Mouse (Mus musculus) kidney, embryonic 15.5 days (tissue): ENCODE data around the gene Mymx. TPM values are rescaled to one million over a fixed set of nuclear protein-coding genes. Genes with fewer than 3 reads are reported as not detected.
A peak's percentile ranks its signal among the peaks of the same experiment; 100 is the strongest.

Source experiments
- ATAC-seq: fragments of 200-750 bp; cut with Nextera tagmentation; replicated peaks from 2 replicates; pipeline ENCODE4 v1.8.0; 2017; ENCODE audit warnings: moderate TSS enrichment; ENCODE audit not compliant: low FRiP score
- H3K27ac ChIP-seq: fragments of 300-500 bp; sonication (generic); 2 replicates; pipeline ENCODE4 v1.5.1; 2015; ENCODE audit warnings: mild to moderate bottlenecking, inconsistent platforms
- H3K27me3 ChIP-seq: fragments of 300-500 bp; sonication (generic); 2 replicates; pipeline ENCODE4 v1.6.1; 2015; ENCODE audit warnings: inconsistent platforms
- H3K36me3 ChIP-seq: fragments of 300-500 bp; sonication (generic); 2 replicates; pipeline ENCODE4 v1.6.1; 2015; ENCODE audit warnings: inconsistent platforms
- H3K4me1 ChIP-seq: fragments of 300-500 bp; sonication (generic); 2 replicates; pipeline ENCODE4 v1.6.1; 2015; ENCODE audit warnings: inconsistent platforms
- H3K4me2 ChIP-seq: fragments of 300-500 bp; sonication (generic); 2 replicates; pipeline ENCODE4 v1.6.1; 2015; ENCODE audit warnings: moderate library complexity, mild to moderate bottlenecking, inconsistent platforms
- H3K4me3 ChIP-seq: fragments of 300-500 bp; sonication (generic); replicated peaks from 2 replicates; pipeline ENCODE4 v1.5.1; 2015; ENCODE audit warnings: mild to moderate bottlenecking, inconsistent platforms
- H3K9ac ChIP-seq: fragments of 300-500 bp; sonication (generic); 2 replicates; pipeline ENCODE4 v1.6.1; 2015; ENCODE audit warnings: mild to moderate bottlenecking, inconsistent platforms
- H3K9me3 ChIP-seq: fragments of 300-500 bp; sonication (generic); replicated peaks from 2 replicates; pipeline ENCODE4 v1.6.1; 2016; ENCODE audit warnings: inconsistent platforms
- WGBS: fragments of 180-500 bp; shearing (Covaris S2); methylation state at CpG from one replicate; pipeline ENCODE4 v1.1.7; 2015; ENCODE audit warnings: mixed read lengths; 5-methylcytosine and 5-hydroxymethylcytosine counted together
- polyA plus RNA-seq: library from polyadenylated mRNA; unstranded; fragments of >200 nt; fragmentation: Nextera tagmentation; extraction: Ambion mirVana; gene quantifications from 2 replicates; pipeline ENCODE4 v1.2.1, GENCODE M21; 2015

Mymx gene
- polyA plus RNA-seq, 1 experiment from 2014 or later = 5.7 TPM

DNA sequence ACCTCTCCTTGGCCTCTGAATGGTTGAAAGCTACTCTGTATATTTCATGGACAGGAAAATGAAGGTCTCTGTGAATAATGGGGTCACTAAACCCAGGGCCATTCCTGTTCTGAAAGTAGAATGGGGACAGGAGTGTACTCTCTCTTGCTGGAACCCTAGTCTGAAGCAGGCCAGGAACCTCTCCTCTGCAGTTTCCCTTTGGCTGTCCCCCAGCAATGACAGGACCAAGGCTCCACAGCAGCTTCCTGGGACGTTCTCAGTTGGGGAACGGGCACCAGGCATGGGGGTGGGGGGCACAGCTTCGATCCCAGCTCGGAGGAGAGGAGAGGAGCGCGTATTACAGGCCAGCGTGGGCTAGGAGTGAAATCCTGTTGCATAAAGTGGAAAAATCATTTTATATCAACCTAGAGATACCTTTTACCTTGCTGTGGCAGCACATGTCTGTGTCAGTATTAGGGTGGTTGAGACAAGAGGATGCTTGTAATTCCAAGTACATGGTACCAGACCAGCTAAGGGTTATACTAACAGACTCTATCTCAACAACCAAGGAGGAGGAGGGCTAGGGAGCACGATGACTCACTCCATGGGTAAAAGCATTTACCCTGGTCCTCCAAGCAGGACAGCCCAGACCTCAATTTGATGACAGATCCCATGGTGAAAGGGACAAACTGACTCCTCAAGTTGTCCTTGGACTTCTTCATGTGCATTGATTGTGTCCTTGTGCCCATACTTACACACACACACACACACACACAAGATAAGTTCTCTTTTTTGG lies 26.6 kb downstream of the Mymx start:
- ATAC-seq = no peak
- Histone ChIP-seq H3K4me3 (no peak overlapping the region), H3K27ac (peak overlapping the region; percentile 99; the same call in 1 of the 2 replicates), H3K9ac (peak overlapping the region; percentile 82; the same call in 1 of the 2 replicates), H3K9me3 (no peaks in the 10 kb centered on the region), H3K36me3 (peaks cover 19% of the 10 kb centered on the region), H3K27me3 (no peaks in the 10 kb centered on the region), H3K4me2 (peak overlapping the region; percentile 88; the same call in 1 of the 2 replicates), H3K4me1 (peaks cover 40% of the 10 kb centered on the region)
- 89% methylated on average over 8 of the region's 8 CpGs for WGBS

DNA sequence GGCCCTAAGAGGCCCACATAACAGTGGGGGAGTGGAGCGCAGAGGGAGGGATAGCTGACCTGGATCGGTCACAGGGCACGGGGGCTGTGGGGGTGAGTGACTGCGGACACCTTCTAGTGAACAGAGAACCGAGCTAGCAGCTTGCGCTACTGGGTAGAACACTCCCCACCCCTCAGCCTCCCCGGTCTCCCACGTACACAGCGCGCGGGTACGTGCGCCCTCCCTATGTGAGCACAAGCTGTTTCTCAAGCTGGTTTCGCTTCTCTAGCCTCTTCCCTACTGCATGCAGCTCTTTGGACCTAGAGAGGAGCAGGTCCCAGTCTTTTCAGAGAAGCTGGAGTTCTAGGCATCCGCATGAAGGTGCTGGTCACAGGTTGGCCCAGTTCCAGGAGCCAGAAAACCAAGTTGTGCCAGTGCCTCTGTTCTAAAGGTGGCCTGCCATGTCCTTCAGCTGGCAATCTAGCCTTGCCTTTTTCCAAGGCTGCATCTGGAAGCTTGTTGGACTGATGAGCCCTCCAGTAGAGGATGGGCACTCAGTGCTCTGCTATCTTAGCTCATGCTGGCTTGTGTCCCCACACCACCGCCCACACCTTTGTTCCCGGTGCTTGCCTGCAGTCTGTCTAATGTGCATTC lies 27.7 kb downstream of the Mymx start:
- no peaks in the 10 kb centered on the region for H3K27me3 ChIP-seq
- 3% methylated on average over 17 of the region's 17 CpGs for WGBS

DNA sequence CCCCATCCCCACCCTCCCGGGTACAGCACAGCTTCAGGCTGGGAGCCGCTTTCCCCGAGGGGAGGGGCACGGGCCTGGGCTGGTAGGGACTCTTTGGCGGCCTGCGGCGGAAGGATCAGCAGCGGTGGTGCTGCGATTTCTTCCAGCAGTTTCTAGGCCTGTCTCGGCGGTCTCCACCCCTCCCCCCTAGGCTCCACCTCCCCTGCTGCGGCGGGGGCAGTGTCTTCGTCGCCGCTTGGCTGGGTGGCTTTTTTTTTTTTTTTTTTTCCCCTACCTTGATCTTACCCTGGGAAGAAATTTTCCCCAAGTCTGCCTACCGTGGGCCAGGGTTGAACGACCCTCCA lies 28.1 kb downstream of the Mymx start:
- Histone ChIP-seq H3K9me3 (no peaks in the 10 kb centered on the region), H3K9ac (peak overlapping the region; percentile 82), H3K4me2 (peak overlapping the region; percentile 88), H3K36me3 (peaks cover 34% of the 10 kb centered on the region), H3K27ac (peak overlapping the region; percentile 99), H3K4me3 (peak overlapping the region; percentile 97), H3K4me1 (peaks cover 52% of the 10 kb centered on the region), H3K27me3 (no peaks in the 10 kb centered on the region)
- ATAC-seq = peak; percentile 79
- WGBS = 0% methylated on average over 18 of the region's 18 CpGs

More for the DNA sequence above, 27.7 kb downstream of the Mymx start:
- Histone ChIP-seq H3K4me2 (peak overlapping the region; percentile 88), H3K4me3 (peak overlapping the region; percentile 97), H3K9ac (peak overlapping the region; percentile 82), H3K27ac (peak overlapping the region; percentile 99), H3K36me3 (peaks cover 29% of the 10 kb centered on the region), H3K9me3 (no peaks in the 10 kb centered on the region), H3K4me1 (peaks cover 49% of the 10 kb centered on the region)
- peak; percentile 46 for ATAC-seq

DNA sequence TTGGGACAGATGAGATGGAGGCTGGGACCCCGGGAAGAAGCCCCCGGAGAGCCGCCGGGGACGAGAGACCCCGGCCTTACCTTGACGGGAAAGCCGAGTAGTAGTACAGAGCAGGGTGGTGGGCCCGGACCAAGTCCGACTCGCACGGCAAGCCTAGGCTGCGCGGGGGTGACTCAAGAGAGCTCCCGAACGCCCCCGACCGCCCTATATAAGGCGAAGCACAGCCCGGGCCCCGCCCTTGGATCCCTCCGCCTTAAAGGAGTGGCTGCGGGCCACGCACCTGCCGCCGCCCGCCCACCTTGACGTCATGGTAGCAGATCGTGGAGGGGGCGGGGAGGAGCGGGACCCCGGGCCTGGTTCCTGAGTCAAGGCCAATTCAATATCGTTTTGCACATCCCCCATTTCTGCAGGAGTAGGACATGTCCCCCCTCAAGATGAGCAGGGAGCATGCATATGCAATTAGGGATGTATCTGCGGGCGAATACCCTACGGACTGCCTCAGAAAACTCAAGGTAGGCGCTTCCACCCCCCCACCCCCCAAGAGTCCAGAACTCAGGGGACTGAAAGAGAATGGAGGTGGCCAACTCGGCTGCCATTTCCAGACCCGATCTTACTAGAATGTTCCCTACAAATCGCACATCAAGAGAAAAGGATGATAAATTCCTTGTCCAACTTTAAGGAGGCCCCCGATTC lies 28.7 kb downstream of the Mymx start, which contains the start of gene Hsp90ab1:
Gene Hsp90ab1, minus strand, starts transcription at position 185 of the 693 bp plus-strand sequence.
- ATAC-seq = peak; percentile 84
- peak within 1 kb of the TSS; percentile 88 for H3K4me2 ChIP-seq
- H3K27ac ChIP-seq = peak within 1 kb of the TSS; percentile 99
- WGBS = under 1% methylated on average over 40 of the region's 41 CpGs
- peak within 1 kb of the TSS; percentile 97 for H3K4me3 ChIP-seq
- peaks cover 50% of the 10 kb centered on the region for H3K4me1 ChIP-seq
- no peaks in the 10 kb centered on the region for H3K27me3 ChIP-seq
- no peaks in the 10 kb centered on the region for H3K9me3 ChIP-seq
- peak within 1 kb of the TSS; percentile 100 for H3K9ac ChIP-seq
- H3K36me3 ChIP-seq = peaks cover 39% of the 10 kb centered on the region

- Histone ChIP-seq H3K9ac (peak overlapping the region; percentile 100), H3K4me3 (peak overlapping the region; percentile 97), H3K27ac (peak overlapping the region; percentile 99), H3K4me2 (peak overlapping the region; percentile 88), H3K36me3 (peaks cover 48% of the 10 kb centered on the region), H3K4me1 (peaks cover 56% of the 10 kb centered on the region), H3K27me3 (no peaks in the 10 kb centered on the region), H3K9me3 (no peaks in the 10 kb centered on the region)
- peak; percentile 65 for ATAC-seq
- WGBS = under 1% methylated on average over 57 of the region's 57 CpGs
Measured at GRCm38 (mm10) chr17:45572103-45573086, 29.5 kb downstream of the Mymx start.

GRCm38 (mm10) chr17:45569999-45570398 lies 31.9 kb downstream of the Mymx start:
- peak overlapping the region; percentile 23; the same call in 1 of the 2 replicates for H3K27ac ChIP-seq
- peaks cover 72% of the 10 kb centered on the region for H3K4me1 ChIP-seq
- 84% methylated on average over 4 of the region's 4 CpGs for WGBS
- 0 out of 2 replicates have a peak overlapping the region, but pooled peaks have one; percentile 7 for H3K4me3 ChIP-seq
- H3K9ac ChIP-seq = no peak overlapping the region
- ATAC-seq = no peak
- peaks cover 69% of the 10 kb centered on the region for H3K36me3 ChIP-seq
- H3K4me2 ChIP-seq = no peak overlapping the region
- H3K9me3 ChIP-seq = no peaks in the 10 kb centered on the region
- no peaks in the 10 kb centered on the region for H3K27me3 ChIP-seq

- Histone ChIP-seq H3K4me2 (no peak overlapping the region), H3K4me3 (no peak overlapping the region), H3K36me3 (peaks cover 69% of the 10 kb centered on the region), H3K4me1 (peaks cover 69% of the 10 kb centered on the region), H3K27me3 (no peaks in the 10 kb centered on the region), H3K27ac (no peak overlapping the region), H3K9me3 (no peaks in the 10 kb centered on the region), H3K9ac (no peak overlapping the region)
- 88% methylated on average over 12 of the region's 12 CpGs for WGBS
- ATAC-seq = no peak
Measured at GRCm38 (mm10) chr17:45568990-45569389, 32.9 kb downstream of the Mymx start.

DNA sequence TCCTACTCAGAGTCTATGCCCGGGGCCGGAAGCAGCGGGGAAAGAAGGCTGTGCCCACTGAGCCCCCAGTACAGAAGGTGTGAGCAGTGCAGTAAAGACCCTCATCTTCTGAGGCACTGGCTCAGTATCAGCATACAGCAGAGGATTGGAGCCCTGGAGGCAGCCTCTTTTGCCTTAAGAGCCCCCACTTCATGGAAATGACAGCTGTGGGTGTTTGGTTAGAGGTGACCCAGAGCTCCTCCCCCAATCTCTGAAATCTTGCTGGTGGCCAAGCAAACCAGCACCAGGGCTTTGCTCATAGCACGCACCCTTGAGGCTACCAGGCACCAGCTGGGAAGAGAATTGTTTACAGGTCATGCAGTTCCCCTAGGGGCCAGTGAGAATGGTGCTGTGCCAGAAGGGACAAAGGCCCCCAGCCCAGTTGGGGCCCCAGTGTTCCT lies 34.7 kb downstream of the Mymx start:
- Histone ChIP-seq H3K4me3 (no peak overlapping the region), H3K4me1 (peaks cover 78% of the 10 kb centered on the region)
- no peak for ATAC-seq

GRCm38 (mm10) chr17:45566360-45567161 lies 35.3 kb downstream of the Mymx start:
- Histone ChIP-seq H3K27me3 (no peaks in the 10 kb centered on the region), H3K9ac (no peak overlapping the region), H3K4me2 (no peak overlapping the region), H3K4me1 (peaks cover 75% of the 10 kb centered on the region), H3K4me3 (no peak overlapping the region), H3K9me3 (no peaks in the 10 kb centered on the region), H3K27ac (peak overlapping the region; percentile 7), H3K36me3 (peaks cover 63% of the 10 kb centered on the region)
- no peak for ATAC-seq
- WGBS = 65% methylated on average over 18 of the region's 18 CpGs

More for the DNA sequence above, 34.7 kb downstream of the Mymx start:
- no peaks in the 10 kb centered on the region for H3K9me3 ChIP-seq
- WGBS = 24% methylated on average over 4 of the region's 4 CpGs
- H3K27me3 ChIP-seq = no peaks in the 10 kb centered on the region
- H3K4me2 ChIP-seq = no peak overlapping the region
- no peak overlapping the region for H3K9ac ChIP-seq
- H3K27ac ChIP-seq = peak overlapping the region; percentile 7; the same call in 1 of the 2 replicates
- H3K36me3 ChIP-seq = peaks cover 69% of the 10 kb centered on the region

DNA sequence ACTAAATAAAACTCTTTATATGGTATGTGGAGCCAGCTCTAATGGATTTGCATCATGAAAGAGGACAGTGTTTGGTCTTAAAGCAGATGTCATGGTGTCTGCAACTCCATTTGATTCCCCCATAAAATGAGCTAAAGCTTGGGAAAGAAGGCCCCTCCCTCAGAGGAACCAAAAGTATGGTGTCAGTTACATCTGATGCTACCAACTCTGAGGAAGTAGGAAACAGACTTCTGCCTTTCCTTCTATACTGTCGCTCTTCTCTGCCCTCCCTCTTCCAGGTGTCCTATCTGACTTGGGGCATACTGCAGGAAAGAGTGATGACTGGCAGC lies 35.9 kb downstream of the Mymx start:
- H3K36me3 ChIP-seq = peaks cover 57% of the 10 kb centered on the region
- H3K27ac ChIP-seq = peak overlapping the region; percentile 7; the same call in 1 of the 2 replicates
- WGBS = 71% methylated on average over 1 of the region's 1 CpGs
- no peaks in the 10 kb centered on the region for H3K9me3 ChIP-seq
- no peak for ATAC-seq
- H3K4me3 ChIP-seq = no peak overlapping the region
- H3K4me2 ChIP-seq = no peak overlapping the region
- no peaks in the 10 kb centered on the region for H3K27me3 ChIP-seq
- peaks cover 69% of the 10 kb centered on the region for H3K4me1 ChIP-seq
- H3K9ac ChIP-seq = no peak overlapping the region
